Mouse (Mus musculus): ENCODE results near the gene Trim63. TPM values are rescaled to one million over a fixed set of nuclear protein-coding genes. Genes with fewer than 3 reads are reported as not detected.
A peak's percentile ranks its signal among the peaks of the same experiment; 100 is the strongest.

Trim63 gene
- polyA plus RNA-seq, 1 experiment, result 0.46 TPM

- TF ChIP-seq POLR2A (IDR thresholded peaks at IDR 0.05; ENCODE audit: low read depth, low read length) (peak; percentile 20; the same call in 1 of the 2 replicates), CTCF (IDR thresholded peaks at IDR 0.05; ENCODE audit: extremely low read depth, insufficient read length, insufficient replicate concordance, low read depth, low read length) (no peak)
- Histone ChIP-seq H3K27me3 (ENCODE audit: control insufficient read depth, insufficient read depth, low read length) (no peaks in the 10 kb centered on the region), H3K4me1 (ENCODE audit: control insufficient read depth, insufficient read depth, insufficient read length, low read length) (peaks cover 40% of the 10 kb centered on the region), H3K36me3 (ENCODE audit: control insufficient read depth, insufficient read depth, low read length) (peaks cover 10% of the 10 kb centered on the region; the same call in 1 of the 2 replicates), H3K4me3 (ENCODE audit: low read depth, low read length) (0 out of 2 replicates have a peak overlapping the region, but pooled peaks have one; percentile 1), H3K27ac (ENCODE audit: insufficient read depth, low read depth, low read length) (peak overlapping the region; percentile 85)
- 17% methylated on average over 16 of the region's 16 CpGs for WGBS
Observed at GRCm38 (mm10) chr4:134355841-134356452, 41.0 kb downstream of the Trim63 start.

- Histone ChIP-seq H3K27me3 (ENCODE audit: control insufficient read depth, insufficient read depth, low read length) (no peaks in the 10 kb centered on the region), H3K36me3 (ENCODE audit: control insufficient read depth, insufficient read depth, low read length) (peaks cover 8% of the 10 kb centered on the region; the same call in 1 of the 2 replicates), H3K4me1 (ENCODE audit: control insufficient read depth, insufficient read depth, insufficient read length, low read length) (peaks cover 40% of the 10 kb centered on the region), H3K4me3 (ENCODE audit: low read depth, low read length) (peak overlapping the region; percentile 61), H3K27ac (ENCODE audit: insufficient read depth, low read depth, low read length) (peak overlapping the region; percentile 85)
- WGBS, result 4% methylated on average over 22 of the region's 22 CpGs
- TF ChIP-seq CTCF (IDR thresholded peaks at IDR 0.05; ENCODE audit: extremely low read depth, insufficient read length, insufficient replicate concordance, low read depth, low read length) (peak; percentile 88; the same call in 1 of the 2 replicates), POLR2A (IDR thresholded peaks at IDR 0.05; ENCODE audit: low read depth, low read length) (no peak)
Observed at GRCm38 (mm10) chr4:134356591-134357460, 41.9 kb downstream of the Trim63 start.

- Histone ChIP-seq H3K36me3 (ENCODE audit: control insufficient read depth, insufficient read depth, low read length) (peaks cover 5% of the 10 kb centered on the region; the same call in 1 of the 2 replicates), H3K27ac (ENCODE audit: insufficient read depth, low read depth, low read length) (peak overlapping the region; percentile 85), H3K27me3 (ENCODE audit: control insufficient read depth, insufficient read depth, low read length) (no peaks in the 10 kb centered on the region), H3K4me1 (ENCODE audit: control insufficient read depth, insufficient read depth, insufficient read length, low read length) (peaks cover 40% of the 10 kb centered on the region), H3K4me3 (ENCODE audit: low read depth, low read length) (peak overlapping the region; percentile 61)
- no peak for TF ChIP-seq CTCF (IDR thresholded peaks at IDR 0.05; ENCODE audit: extremely low read depth, insufficient read length, insufficient replicate concordance, low read depth, low read length)
- TF ChIP-seq POLR2A (IDR thresholded peaks at IDR 0.05; ENCODE audit: low read depth, low read length), result no peak
- WGBS, result 19% methylated on average over 17 of the region's 17 CpGs
Observed at GRCm38 (mm10) chr4:134357461-134357771, 42.5 kb downstream of the Trim63 start.

GRCm38 (mm10) chr4:134359649-134360048, 44.7 kb downstream of the Trim63 start:
- H3K4me3 ChIP-seq (ENCODE audit: low read depth, low read length), result no peak overlapping the region
- H3K27ac ChIP-seq (ENCODE audit: insufficient read depth, low read depth, low read length), result no peak overlapping the region
- no peaks in the 10 kb centered on the region for H3K36me3 ChIP-seq (ENCODE audit: control insufficient read depth, insufficient read depth, low read length)
- H3K27me3 ChIP-seq (ENCODE audit: control insufficient read depth, insufficient read depth, low read length), result no peaks in the 10 kb centered on the region
- TF ChIP-seq POLR2A (IDR thresholded peaks at IDR 0.05; ENCODE audit: low read depth, low read length) (no peak), CTCF (IDR thresholded peaks at IDR 0.05; ENCODE audit: extremely low read depth, insufficient read length, insufficient replicate concordance, low read depth, low read length) (no peak)
- 79% methylated on average over 6 of the region's 6 CpGs for WGBS
- H3K4me1 ChIP-seq (ENCODE audit: control insufficient read depth, insufficient read depth, insufficient read length, low read length), result peaks cover 24% of the 10 kb centered on the region

GRCm38 (mm10) chr4:134361215-134361614, 46.3 kb downstream of the Trim63 start:
- Histone ChIP-seq H3K4me3 (ENCODE audit: low read depth, low read length) (no peak overlapping the region), H3K4me1 (ENCODE audit: control insufficient read depth, insufficient read depth, insufficient read length, low read length) (peaks cover 15% of the 10 kb centered on the region), H3K27ac (ENCODE audit: insufficient read depth, low read depth, low read length) (peak overlapping the region; percentile 29), H3K27me3 (ENCODE audit: control insufficient read depth, insufficient read depth, low read length) (no peaks in the 10 kb centered on the region), H3K36me3 (ENCODE audit: control insufficient read depth, insufficient read depth, low read length) (no peaks in the 10 kb centered on the region)
- WGBS, result 11% methylated on average over 5 of the region's 5 CpGs
- TF ChIP-seq POLR2A (IDR thresholded peaks at IDR 0.05; ENCODE audit: low read depth, low read length), result no peak
- no peak for TF ChIP-seq CTCF (IDR thresholded peaks at IDR 0.05; ENCODE audit: extremely low read depth, insufficient read length, insufficient replicate concordance, low read depth, low read length)

GRCm38 (mm10) chr4:134362124-134362523, 47.2 kb downstream of the Trim63 start:
- no peak overlapping the region for H3K4me3 ChIP-seq (ENCODE audit: low read depth, low read length)
- no peak overlapping the region for H3K27ac ChIP-seq (ENCODE audit: insufficient read depth, low read depth, low read length)
- H3K27me3 ChIP-seq (ENCODE audit: control insufficient read depth, insufficient read depth, low read length), result no peaks in the 10 kb centered on the region
- H3K36me3 ChIP-seq (ENCODE audit: control insufficient read depth, insufficient read depth, low read length), result no peaks in the 10 kb centered on the region
- 67% methylated on average over 9 of the region's 9 CpGs for whole genome bisulfite sequencing
- TF ChIP-seq POLR2A (IDR thresholded peaks at IDR 0.05; ENCODE audit: low read depth, low read length), result no peak
- TF ChIP-seq CTCF (IDR thresholded peaks at IDR 0.05; ENCODE audit: extremely low read depth, insufficient read length, insufficient replicate concordance, low read depth, low read length), result no peak
- H3K4me1 ChIP-seq (ENCODE audit: control insufficient read depth, insufficient read depth, insufficient read length, low read length), result peaks cover 8% of the 10 kb centered on the region

GRCm38 (mm10) chr4:134362586-134362985, 47.7 kb downstream of the Trim63 start:
- WGBS, result 53% methylated on average over 9 of the region's 9 CpGs
- no peaks in the 10 kb centered on the region for H3K36me3 ChIP-seq (ENCODE audit: control insufficient read depth, insufficient read depth, low read length)
- no peak overlapping the region for H3K27ac ChIP-seq (ENCODE audit: insufficient read depth, low read depth, low read length)
- no peaks in the 10 kb centered on the region for H3K27me3 ChIP-seq (ENCODE audit: control insufficient read depth, insufficient read depth, low read length)
- peaks cover 6% of the 10 kb centered on the region for H3K4me1 ChIP-seq (ENCODE audit: control insufficient read depth, insufficient read depth, insufficient read length, low read length)
- peak overlapping the region; percentile 13 for H3K4me3 ChIP-seq (ENCODE audit: low read depth, low read length)
- TF ChIP-seq POLR2A (IDR thresholded peaks at IDR 0.05; ENCODE audit: low read depth, low read length) (no peak), CTCF (IDR thresholded peaks at IDR 0.05; ENCODE audit: extremely low read depth, insufficient read length, insufficient replicate concordance, low read depth, low read length) (no peak)

Data from small intestine, adult 2 months (tissue).